Mouse (Mus musculus) stomach, postnatal 0 days (tissue): ENCODE results near the gene Trcg1.

Experiments used
- CTCF ChIP-seq: IDR thresholded peaks from 2 replicates; pipeline ENCODE4 v1.5.1; 2016; ENCODE audit warnings: antibody characterized with exemption, low read depth, mild to moderate bottlenecking, moderate library complexity
- EP300 ChIP-seq: optimal IDR thresholded peaks from 2 replicates; pipeline ENCODE3; 2016; ENCODE audit warnings: antibody characterized with exemption

- TF ChIP-seq CTCF (no peak), EP300 (no peak)
Observed at GRCm38 (mm10) chr9:57223341-57223740, 13.0 kb upstream of the Trcg1 start.
